Mouse (Mus musculus) heart, embryonic 16.5 days (tissue): Measurements from ENCODE around the gene Mchr1. TPM values are rescaled to one million over a fixed set of nuclear protein-coding genes. Genes with fewer than 3 reads are reported as not detected.

Experiments
- ATAC-seq: fragments of 200-750 bp; cut with Nextera tagmentation; replicated peaks from 2 replicates; pipeline ENCODE4 v1.8.0; 2017; ENCODE audit warnings: moderate number of reproducible peaks; ENCODE audit not compliant: insufficient read depth, low FRiP score; ENCODE audit errors: extremely low read depth
- H3K27ac ChIP-seq: fragments of 300-500 bp; sonication (generic); 2 replicates; pipeline ENCODE4 v1.5.1; 2014; ENCODE audit warnings: mild to moderate bottlenecking, low read length, control low read depth, moderate library complexity
- H3K27me3 ChIP-seq: fragments of 300-500 bp; sonication (generic); 2 replicates; pipeline ENCODE4 v1.6.1; 2014; ENCODE audit warnings: low read length, mixed read lengths; ENCODE audit not compliant: control insufficient read depth, insufficient read depth
- H3K36me3 ChIP-seq: fragments of 300-500 bp; sonication (generic); 2 replicates; pipeline ENCODE4 v1.6.1; 2014; ENCODE audit not compliant: control insufficient read depth, insufficient read depth
- H3K4me1 ChIP-seq: fragments of 300-500 bp; sonication (generic); 2 replicates; pipeline ENCODE4 v1.6.1; 2014; ENCODE audit warnings: low read length, mixed read lengths; ENCODE audit not compliant: control insufficient read depth, insufficient read depth
- H3K4me2 ChIP-seq: fragments of 300-500 bp; sonication (generic); 2 replicates; pipeline ENCODE4 v1.6.1; 2014; ENCODE audit warnings: low read depth, mild to moderate bottlenecking, control low read depth, low read length
- H3K4me3 ChIP-seq: fragments of 300-500 bp; sonication (generic); 2 replicates; pipeline ENCODE4 v1.5.1; 2014; ENCODE audit warnings: mild to moderate bottlenecking, control low read depth, low read length
- H3K9ac ChIP-seq: fragments of 300-500 bp; sonication (generic); 2 replicates; pipeline ENCODE4 v1.6.1; 2014; ENCODE audit warnings: low read length, control low read depth
- H3K9me3 ChIP-seq: fragments of 300-500 bp; sonication (generic); replicated peaks from 2 replicates; pipeline ENCODE4 v1.6.1; 2016; ENCODE audit warnings: low read length; ENCODE audit not compliant: control insufficient read depth
- WGBS: fragments of 180-500 bp; shearing (Covaris S2); extraction: QIAGEN DNeasy Blood & Tissue Kit; methylation state at CpG from one replicate; pipeline ENCODE4 v1.1.7; 2014; 5-methylcytosine and 5-hydroxymethylcytosine counted together
- polyA plus RNA-seq: library from polyadenylated mRNA; unstranded; fragments of >200 nt; fragmentation: Nextera tagmentation; extraction: Ambion mirVana; gene quantifications from 2 replicates; pipeline ENCODE4 v1.2.1, GENCODE M21; 2015

Gene Mchr1
- polyA plus RNA-seq, 1 experiment from 2014 or later: 0.07 TPM

DNA sequence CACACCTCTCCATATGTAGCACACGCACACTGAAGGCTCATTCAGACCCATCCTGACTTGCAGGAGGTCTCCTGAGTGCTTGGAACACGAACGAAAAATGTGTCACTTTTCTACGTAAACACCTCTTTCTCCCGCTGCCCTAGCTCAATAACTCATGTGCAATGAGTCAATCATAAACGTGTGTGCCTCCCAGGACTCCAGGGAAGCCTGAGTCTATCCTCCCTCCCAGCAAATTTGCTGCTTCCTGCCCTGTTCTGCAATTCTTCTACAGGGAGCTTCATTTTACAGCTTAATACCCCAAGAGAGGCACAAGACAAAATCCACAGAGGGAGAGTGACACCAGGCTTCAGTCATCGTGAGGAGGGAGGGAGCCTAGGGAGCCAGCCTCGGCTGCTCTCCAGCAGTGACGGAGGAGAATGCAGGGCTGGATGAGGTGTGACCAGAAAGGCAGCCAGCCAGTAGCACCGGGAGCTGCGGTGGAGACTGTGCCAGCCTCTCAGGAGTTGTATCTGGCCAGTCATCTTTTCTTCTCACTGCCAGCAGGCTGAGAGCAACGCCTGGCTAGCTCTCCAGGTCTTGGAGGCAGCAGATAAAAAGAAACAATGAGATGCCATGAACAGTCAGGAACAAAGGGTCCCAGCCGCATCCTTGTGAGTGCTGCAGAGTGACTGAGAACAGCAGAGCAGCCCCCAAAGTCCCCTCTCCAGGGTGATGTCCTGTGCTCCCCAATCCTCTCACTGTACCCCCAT, 37.2 kb downstream of the Mchr1 start:
- H3K4me3 ChIP-seq: no peak overlapping the region
- no peaks in the 10 kb centered on the region; the same call in 1 of the 2 replicates for H3K9me3 ChIP-seq
- no peaks in the 10 kb centered on the region for H3K27me3 ChIP-seq
- no peaks in the 10 kb centered on the region for H3K4me1 ChIP-seq
- no peaks in the 10 kb centered on the region for H3K36me3 ChIP-seq
- no peak overlapping the region for H3K9ac ChIP-seq
- H3K4me2 ChIP-seq: peak overlapping the region; percentile 3; the same call in 1 of the 2 replicates
- H3K27ac ChIP-seq: no peak overlapping the region
- WGBS: 18% methylated on average over 13 of the region's 13 CpGs
- no peak for ATAC-seq

GRCm38 (mm10) chr15:81273361-81273760, 38.1 kb downstream of the Mchr1 start:
- Histone ChIP-seq H3K9me3 (no peaks in the 10 kb centered on the region; the same call in 1 of the 2 replicates), H3K9ac (no peak overlapping the region), H3K4me2 (no peak overlapping the region), H3K4me3 (no peak overlapping the region), H3K27ac (no peak overlapping the region), H3K36me3 (no peaks in the 10 kb centered on the region), H3K27me3 (no peaks in the 10 kb centered on the region), H3K4me1 (no peaks in the 10 kb centered on the region)
- no peak for ATAC-seq
- 28% methylated on average over 2 of the region's 2 CpGs for WGBS

- Histone ChIP-seq H3K27ac (no peak overlapping the region), H3K36me3 (no peaks in the 10 kb centered on the region), H3K4me1 (no peaks in the 10 kb centered on the region), H3K4me3 (no peak overlapping the region), H3K27me3 (no peaks in the 10 kb centered on the region; the same call in 1 of the 2 replicates), H3K4me2 (no peak overlapping the region), H3K9me3 (no peaks in the 10 kb centered on the region), H3K9ac (no peak overlapping the region)
- 45% methylated on average over 11 of the region's 11 CpGs for WGBS
- ATAC-seq: no peak
Observed at GRCm38 (mm10) chr15:81277928-81278327, 42.6 kb downstream of the Mchr1 start.

DNA sequence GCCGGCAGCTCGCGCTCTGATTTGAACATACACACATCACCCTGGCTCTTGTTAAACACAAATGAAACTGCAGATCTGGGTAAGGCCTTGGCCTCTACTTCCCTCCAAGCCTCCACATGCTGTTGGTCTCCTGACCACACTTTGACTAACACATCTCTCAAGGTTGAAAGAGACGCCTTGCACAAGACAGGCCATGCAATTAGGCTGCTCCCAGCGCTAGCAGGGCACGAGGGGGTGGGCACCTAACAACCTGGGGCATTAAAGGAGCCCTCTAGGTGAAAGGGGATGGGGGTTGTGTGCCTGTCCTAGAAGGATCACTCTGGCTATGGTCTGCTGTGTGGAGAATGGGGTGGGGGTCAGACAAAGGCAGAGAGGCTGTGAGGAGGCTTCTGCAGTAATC, 43.4 kb downstream of the Mchr1 start:
- 83% methylated on average over 6 of the region's 6 CpGs for WGBS
- Histone ChIP-seq H3K27ac (no peak overlapping the region), H3K36me3 (no peaks in the 10 kb centered on the region), H3K9me3 (no peaks in the 10 kb centered on the region), H3K9ac (no peak overlapping the region), H3K27me3 (no peaks in the 10 kb centered on the region; the same call in 1 of the 2 replicates), H3K4me3 (no peak overlapping the region), H3K4me2 (no peak overlapping the region), H3K4me1 (no peaks in the 10 kb centered on the region)
- ATAC-seq: no peak

DNA sequence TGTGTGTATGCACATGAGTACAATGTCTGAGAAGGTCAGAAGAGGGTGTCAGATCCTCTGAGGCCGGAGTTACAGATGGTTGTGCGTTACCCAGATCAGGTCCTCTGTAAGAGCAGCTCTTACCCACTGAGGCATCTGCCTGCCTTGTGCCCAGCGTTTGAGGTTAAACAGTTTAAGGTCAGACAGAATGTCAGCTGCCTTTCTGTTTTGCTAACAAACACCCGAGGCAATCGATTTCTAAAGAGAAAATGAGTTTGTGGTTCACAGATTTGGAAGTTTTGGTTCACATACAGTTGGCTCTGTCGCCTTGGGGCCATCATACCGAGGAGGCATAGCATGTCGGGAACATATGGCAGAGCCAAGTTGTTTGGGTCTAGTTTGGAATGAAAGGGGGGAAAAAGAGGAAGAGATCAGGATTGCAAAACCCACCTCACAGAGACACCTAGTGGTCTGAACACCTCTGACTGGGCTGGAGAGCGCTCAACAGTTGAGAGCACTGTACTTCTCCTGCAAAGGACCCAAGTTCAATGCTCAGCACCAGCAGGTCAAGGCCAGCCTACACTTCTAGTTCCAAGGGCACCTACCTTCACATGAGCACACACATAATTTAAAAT, 48.9 kb downstream of the Mchr1 start:
- 79% methylated on average over 9 of the region's 9 CpGs for WGBS
- no peak overlapping the region for H3K9ac ChIP-seq
- no peaks in the 10 kb centered on the region for H3K36me3 ChIP-seq
- no peak for ATAC-seq
- H3K9me3 ChIP-seq: no peaks in the 10 kb centered on the region
- no peak overlapping the region for H3K4me2 ChIP-seq
- no peaks in the 10 kb centered on the region for H3K4me1 ChIP-seq
- H3K4me3 ChIP-seq: no peak overlapping the region
- H3K27me3 ChIP-seq: no peaks in the 10 kb centered on the region
- H3K27ac ChIP-seq: no peak overlapping the region

Other genes with a start within 250 kb of the Mchr1 start
- 14.1 TPM in 2 replicates for gene Mrtfa, start 44.7 kb upstream of the Mchr1 start, polyA plus RNA-seq
- gene Slc25a17, start 125.3 kb downstream of the Mchr1 start, polyA plus RNA-seq: 56.3 and 61.8 TPM in 2 replicates
- 104 and 121 TPM in 2 replicates for gene St13, start 164.6 kb downstream of the Mchr1 start, polyA plus RNA-seq
- 10.7 and 11.2 TPM in 2 replicates for gene Xpnpep3, start 164.6 kb downstream of the Mchr1 start, polyA plus RNA-seq
- gene Dnajb7, start 172.8 kb downstream of the Mchr1 start, polyA plus RNA-seq: 1.2 and 1.7 TPM in 2 replicates
- 344 TPM in 2 replicates for gene Rbx1, start 230.8 kb downstream of the Mchr1 start, polyA plus RNA-seq